Mouse (Mus musculus): ENCODE results near the gene C77080.

C77080 gene

GRCm38 (mm10) chr4:129239075-129239474 lies 22.1 kb downstream of the C77080 start:
- in situ Hi-C loops (cut with MboI, MseI), result loop anchor here (5.0 kb wide), 1 partner anchor 38 kb away; no protein-coding TSS in a partner anchor

DNA sequence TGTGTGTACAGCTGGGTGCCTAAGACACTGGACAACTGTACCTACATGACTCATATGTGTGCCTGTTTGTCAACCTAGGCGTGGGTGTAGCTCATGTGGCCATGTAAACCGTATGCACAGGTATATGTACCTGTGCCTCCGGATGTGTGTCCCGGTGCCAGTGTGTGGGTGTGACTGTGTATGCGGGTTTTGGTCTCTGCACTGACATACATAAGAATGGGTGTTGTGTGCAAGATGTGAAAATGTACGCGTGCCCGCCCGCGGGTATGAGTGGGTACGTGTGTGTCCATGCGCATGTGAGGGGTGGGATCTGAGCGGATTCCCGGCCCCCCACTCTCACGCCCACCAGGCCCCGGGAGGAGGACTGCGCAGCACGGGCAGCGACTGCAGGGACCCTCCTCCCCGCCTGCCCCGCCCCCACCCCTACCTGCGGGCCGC lies 22.6 kb downstream of the C77080 start:
- in situ Hi-C loops (cut with MboI, MseI), result loop anchor here (5.0 kb wide), 1 partner anchor 39 kb away; no protein-coding TSS in a partner anchor

GRCm38 (mm10) chr4:129237843-129238441 lies 23.3 kb downstream of the C77080 start:
- in situ Hi-C loops (cut with MboI, MseI), result loop anchor here (5.0 kb wide), 1 partner anchor 39 kb away; no protein-coding TSS in a partner anchor

DNA sequence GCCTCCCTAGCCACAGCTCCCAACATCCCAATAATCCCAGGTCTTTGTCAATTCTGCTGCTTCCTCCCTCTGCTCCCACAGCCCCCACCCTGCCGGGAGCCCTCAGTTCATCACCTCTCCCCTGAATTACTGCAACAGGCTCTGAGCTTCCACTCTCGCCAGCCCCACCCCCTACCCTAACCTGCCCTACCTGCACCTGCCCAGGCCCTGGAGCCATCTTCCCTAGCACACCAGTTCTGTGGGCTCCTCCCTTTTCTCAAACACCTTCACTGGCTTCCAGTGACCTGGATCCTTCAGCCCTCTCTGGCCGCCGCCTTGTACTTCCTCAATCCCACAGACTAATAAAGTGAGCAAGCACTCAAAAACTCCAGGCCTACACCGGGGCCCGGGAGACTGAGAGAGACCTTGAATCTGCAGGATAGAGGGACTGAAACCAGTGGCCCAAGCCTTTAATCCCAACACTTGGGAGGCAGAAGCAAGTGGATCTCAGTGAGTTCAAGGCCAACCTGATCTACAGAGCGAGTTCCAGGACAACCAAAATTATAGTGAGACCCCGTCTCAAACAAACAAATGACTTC lies 24.9 kb downstream of the C77080 start:
- in situ Hi-C loops (cut with MboI, MseI), result loop anchor here (5.0 kb wide), 1 partner anchor 41 kb away; no protein-coding TSS in a partner anchor

DNA sequence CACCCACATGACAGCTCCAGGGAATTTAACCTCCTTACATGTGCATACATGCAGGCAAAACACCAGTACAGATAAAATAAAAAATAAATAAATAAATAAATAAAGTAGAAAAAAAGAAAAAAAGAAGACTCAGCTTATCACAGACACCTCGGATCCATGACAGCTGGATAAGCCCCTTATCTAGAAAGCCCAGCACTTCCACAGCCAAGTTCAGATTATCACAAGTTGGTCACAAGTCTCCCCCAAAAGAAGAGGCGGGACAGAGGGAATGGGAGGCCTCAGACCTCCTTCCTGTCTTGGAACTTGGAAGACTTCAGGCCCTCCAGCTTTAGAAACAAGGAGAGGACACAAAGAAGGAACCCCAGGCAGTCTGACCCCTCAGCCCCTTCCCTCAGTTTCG lies 26.1 kb downstream of the C77080 start:
- in situ Hi-C loops (cut with MboI, MseI), result loop anchor here (5.0 kb wide), 1 partner anchor 42 kb away; no protein-coding TSS in a partner anchor

DNA sequence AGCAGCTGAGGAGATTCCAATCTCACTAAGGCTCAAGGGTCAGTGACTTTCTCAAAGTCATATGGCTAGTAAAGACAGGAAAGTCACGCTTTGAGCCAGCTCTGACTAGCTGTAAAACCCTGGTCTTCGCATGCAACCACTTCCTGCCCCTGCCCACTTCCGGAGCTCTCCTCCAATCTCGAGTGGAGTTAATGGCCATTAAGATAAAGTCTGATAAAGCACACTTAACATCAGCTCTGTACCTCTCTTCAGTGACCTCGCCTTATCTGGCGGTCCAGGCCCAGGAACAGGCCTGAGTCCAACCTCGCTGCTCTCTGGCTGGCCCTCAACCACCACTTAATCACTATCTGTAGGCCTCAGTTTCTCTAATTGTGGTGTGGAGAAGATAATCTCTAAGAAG lies 26.7 kb downstream of the C77080 start:
- in situ Hi-C loops (cut with MboI, MseI), result no loop called here

DNA sequence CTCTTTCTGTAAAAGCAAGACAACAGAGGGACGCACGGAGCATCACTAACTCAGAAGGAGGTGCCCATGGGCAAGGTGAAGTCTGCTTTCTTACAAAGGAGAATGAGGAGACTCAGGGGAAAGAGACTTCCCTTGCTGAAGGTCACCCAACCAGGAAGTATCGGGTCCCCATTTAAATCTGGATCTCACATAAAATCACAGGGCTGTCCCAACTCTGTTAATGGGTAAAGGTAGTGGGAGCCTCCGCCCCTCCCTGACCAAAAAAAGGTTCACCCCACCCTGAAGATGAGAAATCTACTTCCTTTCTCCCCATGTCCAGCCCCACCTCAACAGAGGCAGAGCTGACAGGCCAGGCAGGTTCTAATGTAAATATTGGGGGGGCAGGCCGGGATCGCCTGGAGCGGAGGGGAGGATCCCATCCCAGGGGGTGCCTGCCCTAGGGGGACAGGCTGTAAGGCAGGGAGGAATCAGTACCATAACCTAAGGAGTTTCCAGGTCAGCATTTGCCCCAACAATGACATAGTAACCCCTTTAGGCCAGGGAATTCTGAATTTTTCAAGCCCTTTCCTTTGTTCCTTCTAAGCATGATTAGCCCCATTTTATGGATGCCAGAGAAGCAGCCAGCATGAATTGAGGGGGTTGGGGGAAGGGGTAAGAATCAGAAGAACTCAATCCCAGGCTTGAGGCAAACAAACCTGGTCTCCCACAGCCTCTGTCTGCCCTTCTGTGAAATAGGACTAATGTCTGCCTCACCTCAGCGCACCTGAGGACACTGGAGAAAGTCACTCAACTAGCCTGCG lies 28.4 kb downstream of the C77080 start:
- in situ Hi-C loops (cut with MboI, MseI), result no loop called here

DNA sequence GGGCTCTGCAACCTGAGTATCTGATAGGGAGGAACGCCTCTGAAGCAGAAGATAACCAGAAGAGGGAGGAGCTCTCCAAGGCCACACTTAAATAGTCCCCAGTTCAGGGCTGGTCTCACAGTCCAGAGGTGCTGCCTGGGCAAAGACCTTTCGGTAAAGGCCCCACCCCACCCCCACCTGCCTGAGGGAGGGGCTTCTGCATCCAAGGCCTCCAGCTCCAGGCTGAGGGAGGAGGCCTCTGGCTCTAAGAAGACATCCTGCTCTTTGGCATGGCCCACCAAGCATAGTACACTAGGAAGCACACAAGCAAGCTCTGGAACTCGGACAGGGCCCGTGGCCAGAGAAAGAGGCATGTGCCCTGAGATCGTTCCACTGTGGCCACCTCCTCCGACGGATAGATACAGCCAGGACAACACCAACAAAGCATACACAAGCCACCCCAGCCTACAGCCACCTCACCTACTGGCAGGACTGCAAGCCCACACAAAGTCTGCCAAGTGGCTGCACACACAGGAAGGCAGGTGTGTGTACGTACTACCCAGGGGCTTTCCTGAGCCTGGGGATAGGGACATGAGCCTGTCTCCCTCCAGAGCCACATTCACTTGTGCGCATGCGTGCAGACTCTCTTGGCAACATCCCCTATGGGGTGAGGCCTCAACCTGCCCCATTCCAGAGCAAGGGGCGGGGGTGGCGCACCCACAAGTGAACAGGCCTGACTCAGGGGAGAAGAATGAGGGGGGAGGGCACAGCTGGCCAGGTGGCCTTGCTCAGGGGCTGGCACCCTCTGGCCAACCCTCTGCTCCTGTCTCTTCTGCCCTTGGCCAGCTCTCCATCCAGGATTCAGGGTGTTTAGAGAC lies 29.4 kb downstream of the C77080 start:
- in situ Hi-C loops (cut with MboI, MseI), result no loop called here

DNA sequence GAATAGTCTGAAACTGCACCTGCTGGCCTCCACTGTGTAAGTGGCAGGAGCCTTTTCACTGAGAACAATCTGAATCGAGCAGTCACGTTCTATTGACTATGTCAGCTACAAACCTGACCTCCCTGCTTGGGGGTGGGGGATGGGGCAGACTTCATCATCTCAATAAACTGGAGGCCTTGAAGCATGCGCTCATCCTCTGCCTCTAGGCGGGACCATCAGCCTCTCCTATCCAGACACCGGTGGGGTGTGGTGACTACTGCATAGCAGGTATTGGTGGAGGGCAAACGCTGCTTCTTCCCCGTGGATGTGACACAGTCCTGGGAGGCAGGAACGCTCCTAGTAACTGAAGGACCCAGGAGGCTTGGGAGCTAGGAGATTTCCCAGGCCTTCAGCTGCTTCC lies 30.3 kb downstream of the C77080 start:
- in situ Hi-C loops (cut with MboI, MseI), result no loop called here

DNA sequence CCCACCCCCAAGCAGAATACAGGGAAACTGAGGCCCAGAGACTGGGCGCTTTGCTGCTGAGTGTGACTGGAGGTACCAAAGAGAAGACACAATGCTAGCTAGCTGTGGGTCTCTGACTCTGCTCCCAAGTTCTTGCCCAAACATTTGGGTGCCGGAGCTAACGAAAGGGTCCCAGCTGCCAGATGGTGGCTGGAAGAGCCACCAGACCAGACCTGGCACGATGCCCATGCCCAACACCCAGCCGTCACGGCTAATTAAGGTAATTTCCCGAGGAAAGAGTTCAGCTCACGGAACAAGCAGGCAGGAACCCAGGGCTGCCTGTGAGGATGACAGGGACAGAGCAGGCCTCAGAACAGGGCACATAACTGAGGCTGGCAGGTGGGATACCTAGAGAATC lies 33.2 kb downstream of the C77080 start:
- in situ Hi-C loops (cut with MboI, MseI), result loop anchor here (10.0 kb wide), 1 partner anchor 1157 kb away; no protein-coding TSS in a partner anchor

- in situ Hi-C loops (cut with MboI, MseI), result loop anchor here (10.0 kb wide), 1 partner anchor 1157 kb away; no protein-coding TSS in a partner anchor
These were observed 33.8 kb downstream of the C77080 start for GRCm38 (mm10) chr4:129227170-129227984.

- in situ Hi-C loops (cut with MboI, MseI), result loop anchor here (10.0 kb wide), 1 partner anchor 1158 kb away; no protein-coding TSS in a partner anchor
These were observed 34.7 kb downstream of the C77080 start for GRCm38 (mm10) chr4:129226441-129226963.

GRCm38 (mm10) chr4:129225315-129225714 lies 35.9 kb downstream of the C77080 start:
- in situ Hi-C loops (cut with MboI, MseI), result loop anchor here (10.0 kb wide), 1 partner anchor 1159 kb away; no protein-coding TSS in a partner anchor

DNA sequence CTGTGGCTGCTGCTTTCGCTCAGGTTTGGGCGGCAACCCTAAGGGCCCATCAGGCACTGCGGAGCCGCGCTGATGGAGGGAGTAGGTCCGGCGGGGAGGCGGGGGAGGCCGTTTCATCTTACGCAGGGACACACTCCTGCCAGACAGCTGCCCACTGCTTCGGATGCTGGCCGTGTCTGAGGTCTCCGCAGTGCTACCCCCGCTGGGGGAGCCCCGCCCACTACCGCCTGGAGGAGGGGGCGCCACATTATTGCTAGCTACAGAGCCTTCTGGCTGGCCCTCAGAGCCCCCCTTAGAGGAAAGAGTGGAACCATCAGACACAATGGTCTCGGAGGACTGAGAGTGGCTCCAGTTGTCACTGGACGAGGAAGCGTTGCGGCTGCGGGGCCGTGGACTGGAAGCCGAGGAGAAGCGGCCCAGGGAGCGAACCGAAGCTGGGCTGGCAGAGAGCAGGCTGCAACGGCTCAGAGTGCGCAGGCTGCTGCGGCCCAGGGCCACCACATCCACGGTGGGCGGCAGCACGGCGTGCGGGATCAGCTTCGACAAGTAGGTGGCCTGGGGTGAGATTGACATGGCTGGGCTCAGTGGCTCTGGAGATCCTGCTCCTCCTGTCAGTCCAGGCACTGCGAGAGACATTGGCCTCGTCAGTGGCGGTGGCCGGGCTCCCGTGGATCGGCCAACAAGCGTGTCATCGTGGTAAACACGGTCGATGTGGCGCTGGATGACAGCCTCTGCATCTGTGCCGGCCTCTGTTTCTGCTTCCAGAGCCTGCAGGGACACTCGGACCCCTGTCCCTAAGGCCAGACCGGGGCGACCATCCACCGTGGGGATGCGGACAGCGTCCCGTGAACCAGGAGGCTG lies 37.6 kb downstream of the C77080 start:
- in situ Hi-C loops (cut with MboI, MseI), result loop anchor here (10.0 kb wide), 1 partner anchor 1161 kb away; no protein-coding TSS in a partner anchor

DNA sequence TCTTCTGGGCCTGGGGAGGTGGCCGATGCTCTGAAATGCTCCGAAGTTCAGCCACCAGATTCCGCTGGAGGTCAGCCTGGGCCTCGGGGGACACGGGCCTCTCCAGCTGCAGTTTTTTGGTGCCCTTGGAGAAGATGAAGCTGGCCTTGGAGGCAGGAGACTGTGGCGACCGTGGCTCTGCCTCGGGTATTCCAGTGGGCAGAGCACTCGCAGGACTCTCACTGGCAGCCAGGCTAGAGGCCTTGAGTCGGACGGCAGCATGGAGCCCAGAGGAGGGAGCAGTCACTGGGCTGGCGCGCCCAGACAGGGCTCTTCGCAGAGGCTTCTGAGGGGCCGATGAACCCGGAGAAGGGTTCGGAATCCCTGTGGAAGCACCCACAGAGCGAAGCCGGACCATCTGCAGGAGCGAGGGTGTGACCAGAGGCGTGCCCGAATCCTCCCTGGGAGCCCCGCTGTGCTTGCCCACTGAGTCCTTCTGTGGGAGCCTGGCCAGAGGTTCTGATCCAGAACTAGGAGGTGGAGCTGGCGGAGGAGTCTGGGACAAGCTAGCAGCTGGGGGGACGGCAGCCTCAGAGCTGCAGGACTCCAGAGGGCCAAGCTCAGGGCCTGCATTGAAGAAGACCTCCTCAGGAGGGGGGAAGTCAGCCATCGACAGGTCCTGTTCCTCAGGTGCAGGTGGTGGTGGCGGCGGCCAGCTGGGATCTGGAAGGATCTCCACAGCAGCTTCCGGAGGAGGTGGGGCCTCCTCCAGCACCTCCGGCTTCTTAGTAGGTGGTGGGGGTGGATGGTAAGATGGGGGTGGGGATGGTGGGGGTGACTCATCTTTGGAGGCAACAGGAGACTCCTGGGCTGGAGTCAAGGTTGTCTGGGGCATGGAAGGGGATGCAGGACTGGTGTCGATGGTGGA lies 38.9 kb downstream of the C77080 start:
- in situ Hi-C loops (cut with MboI, MseI), result loop anchor here (10.0 kb wide), 1 partner anchor 1163 kb away; no protein-coding TSS in a partner anchor

- in situ Hi-C loops (cut with MboI, MseI), result loop anchor here (10.0 kb wide), 1 partner anchor 1163 kb away; no protein-coding TSS in a partner anchor
These were observed 39.9 kb downstream of the C77080 start for GRCm38 (mm10) chr4:129221097-129222010.

Data from T-helper 2 cell (primary cell).